Mouse (Mus musculus) embryonic facial prominence, embryonic 10.5 days (tissue): ENCODE measurements around the gene Manbal. TPM values are rescaled to one million over a fixed set of nuclear protein-coding genes. Genes with fewer than 3 reads are reported as not detected.
A peak's percentile ranks its signal among the peaks of the same experiment; 100 is the strongest.
"Not testable (repeated sequence)": the region's sequence is repeated elsewhere in the genome, so short reads cannot be mapped to it uniquely, and the experiment has no call there.

Experiments
- DNase-seq: peaks from one replicate; pipeline ENCODE4 v3.0.0-alpha.2; 2017; ENCODE audit warnings: low spot score
- H3K27ac ChIP-seq: fragments of 300-500 bp; sonication (generic); replicated peaks from 2 replicates; pipeline ENCODE4 v1.5.1; 2016; ENCODE audit warnings: mild to moderate bottlenecking
- H3K27me3 ChIP-seq: fragments of 300-500 bp; sonication (generic); replicated peaks from 2 replicates; pipeline ENCODE4 v1.6.1; 2016; ENCODE audit warnings: low read depth, mild to moderate bottlenecking; ENCODE audit not compliant: poor library complexity, severe bottlenecking
- H3K36me3 ChIP-seq: fragments of 300-500 bp; sonication (generic); replicated peaks from 2 replicates; pipeline ENCODE4 v1.6.1; 2016; ENCODE audit warnings: mild to moderate bottlenecking, moderate library complexity
- H3K4me1 ChIP-seq: fragments of 300-500 bp; sonication (generic); 2 replicates; pipeline ENCODE4 v1.6.1; 2016
- H3K4me3 ChIP-seq: fragments of 300-500 bp; sonication (generic); 2 replicates; pipeline ENCODE4 v1.5.1; 2016; ENCODE audit warnings: mild to moderate bottlenecking, moderate library complexity
- H3K9me3 ChIP-seq: fragments of 300-500 bp; sonication (generic); 2 replicates; pipeline ENCODE4 v1.6.1; 2016; ENCODE audit warnings: mild to moderate bottlenecking
- WGBS: fragments of 180-500 bp; shearing (Covaris S2); methylation state at CpG from one replicate; pipeline ENCODE4 v1.1.7; 2016; 5-methylcytosine and 5-hydroxymethylcytosine counted together
- polyA plus RNA-seq: library from polyadenylated mRNA; unstranded; fragments of >200 nt; fragmentation: Nextera tagmentation; extraction: Ambion mirVana; gene quantifications from 2 replicates; pipeline ENCODE4 v1.2.1, GENCODE M21; 2016

Manbal gene
- polyA plus RNA-seq, 1 experiment from 2014 or later, result 66.5 TPM

- no peak overlapping the region for H3K4me3 ChIP-seq
- H3K4me1 ChIP-seq, result peaks cover 24% of the 10 kb centered on the region
- no peaks in the 10 kb centered on the region for H3K27me3 ChIP-seq
- 0 out of 2 replicates have a peak overlapping the region, but pooled peaks have one; percentile 30 for H3K27ac ChIP-seq
- no peaks in the 10 kb centered on the region for H3K9me3 ChIP-seq
- 58% methylated on average over 8 of the region's 8 CpGs for WGBS
- no peak for DNase-seq
- H3K36me3 ChIP-seq, result peaks cover 42% of the 10 kb centered on the region
These were observed 7.7 kb downstream of the Manbal start for GRCm38 (mm10) chr2:157375051-157375450.

- Histone ChIP-seq H3K27me3 (no peaks in the 10 kb centered on the region), H3K9me3 (no peaks in the 10 kb centered on the region), H3K27ac (peak overlapping the region; percentile 30), H3K4me3 (peak overlapping the region; percentile 29; the same call in 1 of the 2 replicates), H3K36me3 (peaks cover 41% of the 10 kb centered on the region), H3K4me1 (peaks cover 24% of the 10 kb centered on the region)
- DNase-seq, result peak; percentile 22
- 21% methylated on average over 14 of the region's 14 CpGs for WGBS
These were observed 8.7 kb downstream of the Manbal start for GRCm38 (mm10) chr2:157375794-157376757.

GRCm38 (mm10) chr2:157376995-157377394 lies 9.6 kb downstream of the Manbal start:
- no peak overlapping the region for H3K4me3 ChIP-seq
- peaks cover 24% of the 10 kb centered on the region for H3K4me1 ChIP-seq
- peaks cover 48% of the 10 kb centered on the region for H3K36me3 ChIP-seq
- no peak overlapping the region for H3K27ac ChIP-seq
- WGBS, result 53% methylated on average over 3 of the region's 3 CpGs
- H3K27me3 ChIP-seq, result no peaks in the 10 kb centered on the region
- no peak for DNase-seq
- no peaks in the 10 kb centered on the region for H3K9me3 ChIP-seq

GRCm38 (mm10) chr2:157384836-157385235 lies 17.4 kb downstream of the Manbal start:
- peaks cover 12% of the 10 kb centered on the region for H3K4me1 ChIP-seq
- no peaks in the 10 kb centered on the region for H3K9me3 ChIP-seq
- DNase-seq, result no peak
- H3K27me3 ChIP-seq, result no peaks in the 10 kb centered on the region
- H3K4me3 ChIP-seq, result no peak overlapping the region
- WGBS, result 52% methylated on average over 4 of the region's 4 CpGs
- H3K27ac ChIP-seq, result no peak overlapping the region
- H3K36me3 ChIP-seq, result peaks cover 82% of the 10 kb centered on the region

- H3K4me3 ChIP-seq, H3K27me3 ChIP-seq, H3K9me3 ChIP-seq, H3K4me1 ChIP-seq, DNase-seq, H3K27ac ChIP-seq: not testable (repeated sequence)
- H3K36me3 ChIP-seq, result peaks cover 85% of the 10 kb centered on the region
- WGBS, result 93% methylated on average over 14 of the region's 14 CpGs
These were observed 21.7 kb downstream of the Manbal start for GRCm38 (mm10) chr2:157388901-157389590.

- H3K4me3 ChIP-seq, result no peak overlapping the region
- DNase-seq, result no peak
- H3K4me1 ChIP-seq, result peaks cover 5% of the 10 kb centered on the region; the same call in 1 of the 2 replicates
- no peak overlapping the region for H3K27ac ChIP-seq
- WGBS, result 83% methylated on average over 7 of the region's 7 CpGs
- H3K27me3 ChIP-seq, result no peaks in the 10 kb centered on the region
- no peaks in the 10 kb centered on the region for H3K9me3 ChIP-seq
- H3K36me3 ChIP-seq, result peaks cover 82% of the 10 kb centered on the region
These were observed 22.2 kb downstream of the Manbal start for GRCm38 (mm10) chr2:157389591-157389921.

- Histone ChIP-seq H3K27me3 (no peaks in the 10 kb centered on the region), H3K4me1 (peaks cover 24% of the 10 kb centered on the region), H3K27ac (no peak overlapping the region), H3K36me3 (peaks cover 84% of the 10 kb centered on the region), H3K9me3 (no peaks in the 10 kb centered on the region), H3K4me3 (no peak overlapping the region)
- 94% methylated on average over 2 of the region's 2 CpGs for WGBS
- no peak for DNase-seq
These were observed 24.9 kb downstream of the Manbal start for GRCm38 (mm10) chr2:157392331-157392730.

- H3K4me3 ChIP-seq, result no peak overlapping the region
- H3K27ac ChIP-seq, result no peak overlapping the region
- H3K27me3 ChIP-seq, result no peaks in the 10 kb centered on the region
- H3K36me3 ChIP-seq, result peaks cover 85% of the 10 kb centered on the region
- DNase-seq, result no peak
- peaks cover 3% of the 10 kb centered on the region; the same call in 1 of the 2 replicates for H3K9me3 ChIP-seq
- WGBS, result 97% methylated on average over 4 of the region's 4 CpGs
- H3K4me1 ChIP-seq, result peaks cover 24% of the 10 kb centered on the region
These were observed 26.2 kb downstream of the Manbal start for GRCm38 (mm10) chr2:157393549-157393948.

- Histone ChIP-seq H3K4me3 (no peak overlapping the region), H3K36me3 (peaks cover 77% of the 10 kb centered on the region), H3K9me3 (peaks cover 3% of the 10 kb centered on the region; the same call in 1 of the 2 replicates), H3K4me1 (peaks cover 24% of the 10 kb centered on the region), H3K27me3 (no peaks in the 10 kb centered on the region), H3K27ac (peak overlapping the region; percentile 40)
- WGBS, result 63% methylated on average over 6 of the region's 6 CpGs
- no peak for DNase-seq
These were observed 27.5 kb downstream of the Manbal start for GRCm38 (mm10) chr2:157394868-157395267.

GRCm38 (mm10) chr2:157395371-157395770 lies 28.0 kb downstream of the Manbal start:
- DNase-seq, result no peak
- Histone ChIP-seq H3K27ac (peak overlapping the region; percentile 40), H3K9me3 (peaks cover 3% of the 10 kb centered on the region; the same call in 1 of the 2 replicates), H3K4me1 (peaks cover 24% of the 10 kb centered on the region), H3K27me3 (no peaks in the 10 kb centered on the region), H3K4me3 (no peak overlapping the region), H3K36me3 (peaks cover 75% of the 10 kb centered on the region)
- WGBS, result 68% methylated on average over 5 of the region's 5 CpGs

- 33% methylated on average over 13 of the region's 13 CpGs for WGBS
- no peak overlapping the region for H3K4me3 ChIP-seq
- peaks cover 24% of the 10 kb centered on the region for H3K4me1 ChIP-seq
- H3K9me3 ChIP-seq, result peaks cover 3% of the 10 kb centered on the region; the same call in 1 of the 2 replicates
- peaks cover 70% of the 10 kb centered on the region for H3K36me3 ChIP-seq
- peak overlapping the region; percentile 40 for H3K27ac ChIP-seq
- DNase-seq, result peak; percentile 25
- no peaks in the 10 kb centered on the region for H3K27me3 ChIP-seq
These were observed 28.6 kb downstream of the Manbal start for GRCm38 (mm10) chr2:157395960-157396359.

- Histone ChIP-seq H3K27ac (no peak overlapping the region), H3K36me3 (peaks cover 58% of the 10 kb centered on the region), H3K27me3 (no peaks in the 10 kb centered on the region), H3K9me3 (peaks cover 3% of the 10 kb centered on the region; the same call in 1 of the 2 replicates), H3K4me1 (peaks cover 24% of the 10 kb centered on the region), H3K4me3 (no peak overlapping the region)
- DNase-seq, result no peak
- 87% methylated on average over 4 of the region's 4 CpGs for WGBS
These were observed 30.0 kb downstream of the Manbal start for GRCm38 (mm10) chr2:157397376-157397775.
